Mouse (Mus musculus): ENCODE data around the gene Lsamp.

- no peak for TF ChIP-seq POLR2A (IDR thresholded peaks at IDR 0.05; ENCODE audit: insufficient read depth, low read length)
- TF ChIP-seq CTCF (IDR thresholded peaks at IDR 0.05; ENCODE audit: low read depth, low read length) = no peak
Observed at GRCm38 (mm10) chr16:41640876-41641275, 1656.7 kb downstream of the Lsamp start.
